Mouse (Mus musculus) ES-E14 (cell line): ENCODE results near the gene Slc30a6. TPM values are rescaled to one million over a fixed set of nuclear protein-coding genes. Genes with fewer than 3 reads are reported as not detected.
A peak's percentile ranks its signal among the peaks of the same experiment; 100 is the strongest.

ENCODE experiments used
- DNase-seq: peaks from one replicate; pipeline ENCODE4 v3.0.0-alpha.2; 2013; ENCODE audit warnings: low read depth, low spot score
- H3K27ac ChIP-seq: 2 replicates; pipeline ENCODE4 v1.5.1; 2012; ENCODE audit warnings: low read depth, mild to moderate bottlenecking, low read length, moderate library complexity, mixed read lengths; ENCODE audit not compliant: poor library complexity, insufficient read depth, severe bottlenecking
- H3K36me3 ChIP-seq: 2 replicates; pipeline ENCODE4 v1.6.1; 2012; ENCODE audit warnings: mild to moderate bottlenecking, low read length, moderate library complexity, mixed read lengths; ENCODE audit not compliant: control insufficient read depth, poor library complexity, insufficient read depth, severe bottlenecking
- H3K4me1 ChIP-seq, 2 experiments: fragments of 150-350 bp in 1 of 2; sonication (generic) in 1 of 2; 2 replicates each; pipeline ENCODE4 v1.6.1; 2012; ENCODE audit warnings: low read length in 2 of 2, mild to moderate bottlenecking in 1 of 2, mixed read lengths in 1 of 2; ENCODE audit not compliant: control insufficient read depth in 2 of 2, insufficient read depth in 2 of 2, poor library complexity in 1 of 2
- H3K4me3 ChIP-seq, 2 experiments: fragments of 150-350 bp in 1 of 2; sonication (generic) in 1 of 2; 2 replicates each; pipeline ENCODE4 v1.5.1; 2012; ENCODE audit warnings: low read length in 2 of 2, low read depth in 1 of 2, mild to moderate bottlenecking in 1 of 2, mixed read lengths in 1 of 2; ENCODE audit not compliant: insufficient read depth in 1 of 2, poor library complexity in 1 of 2, severe bottlenecking in 1 of 2
- H3K9ac ChIP-seq: 2 replicates; pipeline ENCODE4 v1.6.1; 2012; ENCODE audit warnings: low read depth, mild to moderate bottlenecking, low read length, mixed read lengths; ENCODE audit not compliant: poor library complexity, insufficient read depth, severe bottlenecking
- H3K9me3 ChIP-seq: fragments of 150-350 bp; sonication (generic); 2 replicates; pipeline ENCODE4 v1.6.1; 2012; ENCODE audit warnings: low read depth, mild to moderate bottlenecking, low read length; ENCODE audit not compliant: control insufficient read depth, insufficient read depth
- CHD2 ChIP-seq: IDR thresholded peaks from 2 replicates; pipeline ENCODE4 v1.6.1; 2014; ENCODE audit warnings: mild to moderate bottlenecking, low read depth, low read length, inconsistent platforms
- HCFC1 ChIP-seq: IDR thresholded peaks from 2 replicates; pipeline ENCODE4 v1.6.1; 2012; ENCODE audit warnings: low read length, inconsistent platforms, borderline replicate concordance; ENCODE audit not compliant: insufficient read depth
- MAFK ChIP-seq: IDR thresholded peaks from 2 replicates; pipeline ENCODE4 v1.6.1; 2014; ENCODE audit warnings: mild to moderate bottlenecking, low read depth, low read length, inconsistent platforms; ENCODE audit not compliant: insufficient read depth
- ZC3H11A ChIP-seq: IDR thresholded peaks from 2 replicates; pipeline ENCODE4 v1.6.1; 2012; ENCODE audit warnings: low read depth, mild to moderate bottlenecking, inconsistent platforms, low read length, borderline replicate concordance
- ZNF384 ChIP-seq: IDR thresholded peaks from 2 replicates; pipeline ENCODE4 v1.6.1; 2012; ENCODE audit warnings: low read depth, low read length, inconsistent platforms
- in situ Hi-C, 2 experiments: fragments of 600-800 bp; cut with MboI; formaldehyde crosslinking; loops; one replicate each; pipeline ENCODE4 v1.15.1; 2025; ENCODE audit warnings: low sequenced_read_pairs in 2 of 2, inconsistent platforms in 1 of 2; ENCODE audit not compliant: unreplicated experiment in 2 of 2
- total RNA-seq: library from RNA; depleted of rRNA; stranded (reverse); fragments of 300-350 nt; gene quantifications from 2 replicates; pipeline ENCODE4 v1.2.3, GENCODE M21; 2012; rRNA removed

The Slc30a6 gene
- 29.9 and 40.6 TPM in 2 replicates for total RNA-seq

GRCm38 (mm10) chr17:74395383-74396065, at the start of gene Slc30a6:
Gene Slc30a6 (plus strand): TSS chr17:74395608.
- DNase-seq = peak; percentile 97
- Histone ChIP-seq H3K4me1 (peaks cover 0 to 5% of the 10 kb centered on the region in 2 experiments; a peak in 1 of 4 replicates), H3K9ac (peak within 1 kb of the TSS; percentile 97), H3K36me3 (no peaks in the 10 kb centered on the region), H3K9me3 (no peaks in the 10 kb centered on the region), H3K4me3 (peak within 1 kb of the TSS; percentile 95 to 99), H3K27ac (peak within 1 kb of the TSS; percentile 64)
- no peak for TF ChIP-seq HCFC1
- TF ChIP-seq MAFK = no peak
- TF ChIP-seq ZNF384 = no peak
- 0 out of 2 replicates have a peak, but pooled peaks have one; percentile 40 for TF ChIP-seq CHD2
- TF ChIP-seq ZC3H11A = no peak
- in situ Hi-C loops = no loop called here

GRCm38 (mm10) chr17:74363592-74363991, 31.8 kb upstream of the Slc30a6 start:
- H3K9ac ChIP-seq = no peak overlapping the region
- no peak overlapping the region for H3K27ac ChIP-seq
- in situ Hi-C loops = no loop called here
- no peak overlapping the region for H3K4me3 ChIP-seq
- no peaks in the 10 kb centered on the region for H3K4me1 ChIP-seq
- no peaks in the 10 kb centered on the region for H3K9me3 ChIP-seq
- peaks cover 5% of the 10 kb centered on the region for H3K36me3 ChIP-seq
- TF ChIP-seq ZC3H11A (no peak), HCFC1 (no peak), CHD2 (no peak), ZNF384 (no peak), MAFK (no peak)
- DNase-seq = no peak

- DNase-seq = no peak
- Histone ChIP-seq H3K9ac (no peak overlapping the region), H3K4me1 (no peaks in the 10 kb centered on the region), H3K36me3 (peaks cover 9% of the 10 kb centered on the region), H3K9me3 (no peaks in the 10 kb centered on the region), H3K4me3 (no peak overlapping the region), H3K27ac (no peak overlapping the region)
- TF ChIP-seq ZNF384 (no peak), MAFK (no peak), HCFC1 (no peak), ZC3H11A (no peak), CHD2 (no peak)
- in situ Hi-C loops = no loop called here
Measured at GRCm38 (mm10) chr17:74376916-74377315, 18.5 kb upstream of the Slc30a6 start.

- Histone ChIP-seq H3K9me3 (no peaks in the 10 kb centered on the region), H3K9ac (no peak overlapping the region), H3K4me1 (no peaks in the 10 kb centered on the region), H3K36me3 (peaks cover 6% of the 10 kb centered on the region), H3K27ac (no peak overlapping the region), H3K4me3 (no peak overlapping the region)
- in situ Hi-C loops = no loop called here
- no peak for DNase-seq
- TF ChIP-seq HCFC1 (no peak), ZC3H11A (no peak), MAFK (no peak), ZNF384 (no peak), CHD2 (no peak)
Measured at GRCm38 (mm10) chr17:74386657-74387056, 8.8 kb upstream of the Slc30a6 start.
